Mouse (Mus musculus): Measurements from ENCODE around the gene Omt2b.
"Not testable (repeated sequence)": the region's sequence is repeated elsewhere in the genome, so short reads cannot be mapped to it uniquely, and the experiment has no call there.

Omt2b gene

DNA sequence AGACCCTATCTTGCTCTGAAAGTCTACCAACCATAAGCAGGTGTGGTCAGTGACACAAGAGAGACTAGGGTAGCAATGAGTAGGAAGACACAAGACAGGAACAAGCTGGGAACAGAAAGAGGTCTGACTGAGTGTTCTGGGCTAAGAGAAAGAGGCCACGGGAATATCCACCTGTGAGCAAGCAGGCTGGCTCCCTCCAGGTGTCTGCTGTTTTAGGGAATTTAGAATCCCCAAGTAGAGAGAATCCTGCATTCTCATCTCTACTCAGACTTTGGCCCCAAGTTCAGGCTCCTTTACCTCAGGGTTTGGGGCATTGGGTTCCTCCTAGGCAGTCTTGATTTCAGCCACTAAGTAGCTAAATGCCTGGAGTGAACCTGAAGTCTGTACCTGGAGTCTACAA, at the start of gene Omt2b:
Gene Omt2b (plus strand): TSS at position 301 of the 400 bp plus-strand sequence.
- not testable (repeated sequence) for DNase-seq (ENCODE audit: low spot score in 2 of 2)

DNA sequence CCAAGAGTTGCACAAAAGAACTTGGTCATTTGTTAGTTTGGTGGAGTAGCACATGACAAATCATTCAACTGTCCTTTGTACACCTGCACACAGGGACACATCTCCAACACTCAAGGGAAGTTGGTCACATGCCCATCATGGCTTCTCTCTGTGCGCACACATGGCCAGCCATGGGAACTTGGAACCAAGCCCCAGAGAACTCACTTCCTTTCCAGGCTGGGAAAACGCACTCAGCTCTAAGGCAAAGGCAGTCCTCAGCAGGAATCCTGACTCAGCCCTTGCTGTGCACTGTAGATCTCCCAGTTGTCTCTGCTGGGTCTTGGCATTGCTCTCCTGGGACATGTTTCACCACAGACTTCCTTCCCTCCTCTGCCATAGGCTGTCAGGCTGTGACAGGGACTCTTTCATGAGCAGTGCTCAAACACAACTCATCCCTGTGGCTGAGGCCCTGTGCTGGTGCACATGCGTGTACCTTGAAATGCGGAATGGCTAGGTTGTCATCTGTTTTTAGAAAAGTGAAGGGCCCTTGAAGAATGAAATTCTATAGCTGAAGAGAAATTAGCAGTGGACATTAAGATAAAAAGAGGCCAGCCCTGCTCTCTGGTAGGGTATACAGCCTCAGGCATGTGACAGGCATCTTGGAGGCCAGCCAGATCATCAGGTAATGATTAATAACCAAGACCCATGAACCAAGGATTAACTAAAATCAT, 45.2 kb upstream of the Omt2b start:
- DNase-seq (ENCODE audit: low spot score in 2 of 2): not testable (repeated sequence)

DNA sequence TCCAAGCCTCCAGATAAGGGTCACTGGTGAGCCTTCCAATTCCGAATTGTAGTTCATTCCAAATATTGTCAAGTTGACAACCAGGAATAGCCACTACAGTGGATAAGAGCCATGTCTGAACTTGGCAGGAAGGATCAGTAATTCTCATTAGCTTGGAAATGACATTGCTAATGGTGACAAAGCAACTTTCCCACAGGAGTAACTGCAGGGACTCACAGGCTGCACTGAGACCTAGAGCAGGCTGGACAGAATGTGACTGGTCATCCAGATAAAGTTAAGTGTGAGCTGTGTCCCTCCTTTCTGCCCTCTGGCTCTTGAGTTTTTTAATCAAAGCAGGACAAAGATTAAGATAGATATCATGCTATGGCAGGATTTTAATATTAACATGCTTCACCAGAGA, 38.3 kb upstream of the Omt2b start:
- not testable (repeated sequence) for DNase-seq (ENCODE audit: low spot score in 2 of 2)

DNA sequence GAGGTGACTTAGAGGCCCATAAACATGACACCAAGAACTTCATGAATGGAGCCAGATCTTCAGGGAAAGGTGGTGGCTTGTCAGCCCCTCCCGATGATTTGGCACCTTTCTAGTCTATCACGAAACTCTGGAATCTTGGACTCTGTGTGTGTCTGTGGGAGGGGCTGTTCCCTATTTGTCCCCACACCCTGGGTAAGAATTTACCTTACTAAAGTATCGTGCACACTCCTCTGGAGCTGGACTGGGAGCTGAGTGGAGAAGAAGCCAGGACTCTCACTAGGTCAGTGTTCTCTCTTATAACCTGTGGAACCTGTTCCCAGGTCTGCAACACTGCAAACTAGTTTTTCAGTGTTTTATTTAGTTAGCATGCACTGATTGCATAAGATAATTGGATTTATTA, 37.7 kb upstream of the Omt2b start, which contains the start of gene Gm10639:
Gene Gm10639 (plus strand): TSS at position 201 of the 400 bp plus-strand sequence.
- DNase-seq (ENCODE audit: low spot score in 2 of 2): not testable (repeated sequence)

DNA sequence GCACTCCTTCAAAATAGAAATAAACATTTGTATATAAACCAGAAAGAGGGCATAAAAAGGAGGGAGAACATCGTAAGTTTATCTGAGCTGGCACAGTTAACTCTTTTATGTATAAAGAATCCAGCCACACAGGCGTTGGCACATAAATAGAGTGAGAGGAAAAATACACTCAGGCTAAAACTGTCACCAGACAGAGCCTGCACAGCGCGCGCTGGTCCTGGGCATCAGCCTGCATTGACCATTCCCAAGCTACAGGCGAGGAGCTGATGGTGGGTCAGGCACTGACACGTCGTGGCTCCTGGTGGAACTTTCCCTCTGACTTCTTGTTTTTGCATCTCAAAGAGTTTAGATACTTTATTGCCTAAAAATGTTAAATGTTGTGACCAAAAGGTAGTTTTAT, 34.9 kb upstream of the Omt2b start:
- not testable (repeated sequence) for DNase-seq (ENCODE audit: low spot score in 2 of 2)

DNA sequence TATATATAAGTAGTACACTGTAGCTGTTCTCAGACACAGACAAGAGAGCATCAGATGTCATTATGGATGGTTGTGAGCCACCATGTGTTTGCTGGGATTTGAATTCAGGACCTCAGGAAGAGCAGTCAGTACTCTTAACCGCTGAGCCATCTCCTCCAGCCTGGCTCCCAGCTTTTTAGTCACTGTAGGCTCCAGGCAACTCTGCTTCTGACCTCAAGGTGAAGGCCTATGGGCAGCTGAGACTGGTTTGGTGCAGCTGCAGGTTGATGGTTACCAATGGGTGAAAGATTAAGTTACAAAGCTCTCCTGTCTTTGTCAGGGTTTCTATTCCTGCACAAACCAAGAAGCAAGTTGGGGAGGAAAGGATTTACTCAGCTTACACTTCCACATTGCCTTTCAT, 33.7 kb upstream of the Omt2b start:
- not testable (repeated sequence) for DNase-seq (ENCODE audit: low spot score in 2 of 2)

DNA sequence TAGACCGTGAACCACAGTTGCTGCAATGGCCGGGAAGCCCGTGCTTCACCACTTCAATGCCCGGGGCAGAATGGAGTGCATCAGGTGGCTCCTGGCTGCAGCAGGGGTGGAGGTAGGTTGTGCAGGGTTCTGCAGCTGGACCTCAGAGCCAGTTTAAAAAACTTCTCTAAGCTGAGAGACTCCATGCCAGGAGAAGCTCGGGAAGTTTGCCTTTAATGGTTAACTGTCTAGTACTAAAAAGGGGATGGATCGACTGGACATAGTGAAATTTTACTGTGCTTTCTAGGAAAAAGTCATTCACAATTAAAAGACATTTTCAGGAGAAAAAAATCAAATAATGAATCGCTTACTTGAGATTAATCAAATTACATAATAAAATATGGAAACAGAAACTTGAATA, 32.6 kb upstream of the Omt2b start:
- not testable (repeated sequence) for DNase-seq (ENCODE audit: low spot score in 2 of 2)

DNA sequence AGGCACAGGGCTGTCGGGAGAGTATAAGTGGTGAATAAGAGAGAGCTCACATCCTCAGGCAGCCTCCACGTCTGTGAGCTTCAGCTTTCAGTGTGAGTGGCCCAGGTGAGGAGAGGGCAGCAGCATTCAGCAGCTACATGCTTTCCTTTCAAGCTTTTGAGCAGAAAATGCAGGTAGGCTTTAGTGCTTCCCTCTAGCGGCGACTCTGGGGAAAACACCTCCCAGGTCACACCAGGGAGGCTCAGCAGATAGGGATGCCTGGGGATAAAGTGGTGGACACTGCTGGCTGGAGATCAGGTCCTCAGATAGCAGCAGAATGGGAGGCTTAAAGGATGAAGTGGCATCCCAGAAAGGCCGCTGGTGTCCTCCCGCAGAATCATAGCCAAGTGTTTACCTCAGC, 31.3 kb upstream of the Omt2b start:
- peak; percentile 26 to 44 for DNase-seq (ENCODE audit: low spot score in 2 of 2)

DNA sequence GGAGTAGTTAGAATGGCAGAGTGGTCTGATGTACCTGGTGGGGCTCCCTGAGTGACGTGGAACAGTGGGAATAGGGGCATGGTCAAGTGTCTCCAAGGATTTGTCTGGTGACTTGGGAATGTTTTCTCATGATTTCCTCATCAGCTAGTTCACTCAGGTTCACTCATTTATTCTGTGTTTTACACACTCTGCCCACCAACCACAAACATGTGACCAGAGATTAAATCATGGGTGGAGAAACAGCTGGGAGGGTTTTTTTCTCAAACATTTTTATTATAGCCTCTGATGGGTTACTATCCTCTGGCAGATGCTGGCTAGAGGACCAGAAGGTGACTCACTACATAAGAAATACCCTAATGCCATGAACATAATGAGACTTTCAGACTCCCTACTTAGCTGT, 29.2 kb upstream of the Omt2b start:
- DNase-seq (ENCODE audit: low spot score in 2 of 2): no peak

DNA sequence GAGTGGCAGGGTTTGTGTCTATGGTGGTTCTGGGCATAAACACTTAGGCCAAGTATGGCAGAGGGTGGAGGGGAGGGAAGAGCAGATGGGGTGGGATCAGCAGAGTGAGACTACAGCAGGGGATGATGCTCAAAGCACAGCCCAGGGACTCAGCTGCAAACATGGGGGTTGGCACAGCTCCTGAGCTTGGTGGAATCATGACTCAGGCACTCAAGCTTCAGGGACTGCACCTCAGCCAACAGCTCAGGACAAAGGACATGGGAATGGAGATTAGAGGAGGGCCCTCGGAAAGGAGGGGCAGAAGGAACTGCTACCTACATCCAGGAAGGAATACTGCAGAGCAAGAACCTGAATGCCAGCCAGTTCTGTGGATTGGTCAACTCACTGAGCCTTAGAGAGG, 28.2 kb upstream of the Omt2b start:
- not testable (repeated sequence) for DNase-seq (ENCODE audit: low spot score in 2 of 2)

DNA sequence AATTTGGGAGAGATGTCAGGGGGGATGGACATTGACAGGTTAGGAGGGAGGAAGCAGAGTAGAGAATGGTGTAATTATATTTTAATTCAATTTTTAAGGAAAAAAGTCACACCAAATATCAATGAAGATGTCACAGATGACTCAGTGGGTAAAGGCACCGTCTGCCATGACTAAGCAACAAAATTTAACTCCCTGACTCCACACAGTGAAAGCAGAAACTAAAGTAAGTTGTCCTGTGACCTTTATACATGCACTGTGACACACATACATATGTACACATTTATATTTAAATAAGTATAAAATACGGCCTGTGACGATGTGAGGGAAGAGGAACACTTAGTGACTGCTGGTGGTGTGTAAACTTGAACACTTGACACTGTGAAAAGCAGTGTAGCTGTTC, 19.3 kb upstream of the Omt2b start:
- DNase-seq (ENCODE audit: low spot score in 2 of 2): not testable (repeated sequence)

DNA sequence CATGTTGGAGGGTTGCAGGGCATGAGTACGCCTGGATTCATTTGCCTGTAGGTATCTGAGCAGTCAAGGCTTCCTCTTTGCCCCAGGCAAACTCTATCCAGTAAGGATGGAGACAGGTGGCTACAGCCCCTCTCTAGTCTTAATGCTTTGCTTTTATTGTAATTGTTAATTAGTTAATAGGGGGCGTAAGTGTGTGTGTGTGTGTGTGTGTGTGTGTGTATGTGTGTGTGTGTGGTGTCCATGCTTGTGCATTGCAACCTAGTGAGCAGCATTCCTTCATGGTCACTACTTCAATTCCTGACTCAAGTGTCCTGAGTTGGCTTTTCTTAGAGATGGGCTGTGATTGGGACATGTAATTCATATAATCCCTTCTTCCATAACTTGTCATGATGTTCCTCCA, 12.7 kb upstream of the Omt2b start, which contains the start of gene Omt2a:
Gene Omt2a (minus strand): TSS at position 101 of the 400 bp plus-strand sequence.
- DNase-seq (ENCODE audit: low spot score in 2 of 2): no peak

DNA sequence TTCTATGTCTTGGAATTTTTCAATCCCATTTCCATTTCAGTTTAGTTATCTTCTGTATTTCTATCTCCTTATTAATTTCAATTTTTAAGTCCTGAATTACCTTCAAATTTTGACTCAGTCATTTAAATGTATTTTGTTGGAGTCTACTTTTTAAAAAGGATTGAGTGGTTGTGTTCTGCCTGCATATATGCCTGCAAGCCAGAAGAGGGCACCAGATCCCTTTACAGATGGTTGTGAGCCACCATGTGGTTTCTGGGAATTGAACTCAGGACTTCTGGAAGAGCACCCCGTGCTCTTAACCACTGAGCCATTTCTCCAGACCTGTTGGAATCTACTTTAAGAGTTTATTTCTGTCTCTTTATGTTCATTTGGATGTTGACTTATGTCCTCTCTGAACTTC, 7.9 kb upstream of the Omt2b start:
- peak in 1 of 2 experiments; percentile 3 for DNase-seq (ENCODE audit: low spot score in 2 of 2)

DNA sequence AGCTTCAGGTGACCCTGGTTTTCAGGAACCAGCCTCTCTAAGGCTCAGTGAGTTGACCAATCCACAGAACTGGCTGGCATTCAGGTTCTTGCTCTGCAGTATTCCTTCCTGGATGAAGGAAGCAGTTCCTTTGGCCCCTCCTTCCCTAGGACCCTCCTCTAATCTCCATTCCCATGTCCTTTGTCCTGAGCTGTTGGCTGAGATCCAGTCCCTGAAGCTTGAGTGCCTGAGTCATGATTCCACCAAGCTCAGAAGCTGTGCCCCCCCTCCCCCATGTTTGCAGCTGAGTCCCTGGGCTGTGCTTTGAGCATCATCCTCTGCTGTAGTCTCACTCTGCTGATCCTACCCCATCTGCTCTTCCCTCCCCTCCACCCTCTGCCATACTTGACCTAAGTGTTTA, 9.7 kb downstream of the Omt2b start:
- DNase-seq (ENCODE audit: low spot score in 2 of 2): not testable (repeated sequence)

DNA sequence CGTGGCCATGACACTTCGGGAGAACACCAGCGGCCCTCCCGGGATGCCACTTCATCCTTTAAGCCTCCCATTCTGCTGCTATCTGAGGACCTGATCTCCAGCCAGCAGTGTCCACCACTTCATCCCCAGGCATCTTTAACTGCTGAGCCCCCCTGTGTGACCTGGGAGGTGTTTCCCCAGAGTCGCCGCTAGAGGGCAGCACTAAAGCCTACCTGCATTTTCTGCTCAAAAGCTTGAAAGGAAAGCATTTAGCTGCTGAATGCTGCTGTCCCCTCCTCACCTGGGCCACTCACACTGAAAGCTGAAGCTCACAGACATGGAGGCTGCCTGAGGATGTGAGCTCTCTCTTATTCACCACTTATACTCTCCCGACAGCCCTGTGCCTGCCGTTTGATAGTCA, 12.9 kb downstream of the Omt2b start:
- peak; percentile 13 to 36 for DNase-seq (ENCODE audit: low spot score in 2 of 2)

DNA sequence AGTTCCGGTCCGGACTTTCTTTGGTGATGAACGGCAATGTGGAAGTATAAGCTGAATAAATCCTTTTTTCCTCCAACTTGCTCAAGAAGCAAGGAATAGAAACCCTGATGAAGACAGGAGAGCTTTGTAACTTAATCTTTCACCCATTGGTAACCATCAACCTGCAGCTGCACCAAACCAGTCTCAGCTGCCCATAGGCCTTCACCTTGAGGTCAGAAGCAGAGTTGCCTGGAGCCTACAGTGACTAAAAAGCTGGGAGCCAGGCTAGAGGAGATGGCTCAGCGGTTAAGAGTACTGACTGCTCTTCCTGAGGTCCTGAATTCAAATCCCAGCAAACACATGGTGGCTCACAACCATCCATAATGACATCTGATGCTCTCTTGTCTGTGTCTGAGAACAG, 15.1 kb downstream of the Omt2b start:
- DNase-seq (ENCODE audit: low spot score in 2 of 2): not testable (repeated sequence)

DNA sequence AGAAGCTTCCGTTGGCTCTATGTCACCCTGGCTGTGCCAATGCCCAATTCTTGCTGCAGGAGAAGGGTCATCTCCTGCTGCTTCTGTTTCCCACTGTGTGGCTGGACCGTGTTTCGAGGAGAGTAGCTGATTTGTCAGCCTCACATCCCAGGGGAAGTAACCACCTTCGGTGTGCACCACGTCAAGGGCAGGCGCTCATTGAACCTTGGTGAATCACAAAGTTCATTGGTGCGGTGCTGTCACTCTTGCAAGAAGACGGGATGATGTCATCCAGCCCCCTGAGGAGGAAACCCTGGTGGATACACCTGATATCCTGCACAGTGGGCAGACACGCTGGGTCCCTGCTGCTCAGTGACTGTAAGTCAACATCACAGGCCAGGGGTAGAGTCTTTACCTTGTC, 15.7 kb downstream of the Omt2b start:
- not testable (repeated sequence) for DNase-seq (ENCODE audit: low spot score in 2 of 2)

DNA sequence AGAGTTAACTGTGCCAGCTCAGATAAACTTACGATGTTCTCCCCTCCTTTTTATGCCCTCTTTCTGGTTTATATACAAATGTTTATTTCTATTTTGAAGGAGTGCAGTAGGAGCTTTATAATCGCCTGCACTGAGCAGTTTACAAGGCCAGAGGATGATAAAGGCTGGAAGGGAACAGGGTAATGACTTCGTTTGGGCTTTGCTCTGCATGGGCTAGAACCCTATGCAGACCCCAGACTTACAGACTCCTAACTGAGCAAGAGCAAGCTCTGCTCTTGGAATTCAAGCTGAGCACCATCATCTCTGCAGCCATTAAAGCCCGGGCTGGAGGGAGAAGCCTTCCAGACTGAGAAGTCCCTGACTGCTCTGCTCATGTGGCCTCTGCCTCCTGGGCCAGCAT, 17.8 kb downstream of the Omt2b start:
- DNase-seq (ENCODE audit: low spot score in 2 of 2): not testable (repeated sequence)

DNA sequence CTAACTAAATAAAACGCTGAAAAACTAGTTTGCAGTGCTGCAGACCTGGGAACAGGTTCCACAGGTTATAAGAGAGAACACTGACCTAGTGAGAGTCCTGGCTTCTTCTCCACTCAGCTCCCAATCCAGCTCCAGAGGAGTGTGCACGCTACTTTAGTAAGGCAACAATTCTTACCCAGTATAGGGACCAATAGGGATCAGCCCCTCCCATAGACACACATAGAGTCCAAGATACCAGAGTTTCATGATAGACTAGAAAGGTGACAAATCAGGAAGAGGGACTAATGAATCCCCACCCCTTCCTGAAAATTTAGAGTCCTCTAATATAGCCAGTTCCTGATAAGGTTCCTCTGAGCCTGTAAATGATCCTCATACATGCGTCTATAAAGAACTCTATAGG, 19.6 kb downstream of the Omt2b start:
- no peak for DNase-seq (ENCODE audit: low spot score in 2 of 2)

DNA sequence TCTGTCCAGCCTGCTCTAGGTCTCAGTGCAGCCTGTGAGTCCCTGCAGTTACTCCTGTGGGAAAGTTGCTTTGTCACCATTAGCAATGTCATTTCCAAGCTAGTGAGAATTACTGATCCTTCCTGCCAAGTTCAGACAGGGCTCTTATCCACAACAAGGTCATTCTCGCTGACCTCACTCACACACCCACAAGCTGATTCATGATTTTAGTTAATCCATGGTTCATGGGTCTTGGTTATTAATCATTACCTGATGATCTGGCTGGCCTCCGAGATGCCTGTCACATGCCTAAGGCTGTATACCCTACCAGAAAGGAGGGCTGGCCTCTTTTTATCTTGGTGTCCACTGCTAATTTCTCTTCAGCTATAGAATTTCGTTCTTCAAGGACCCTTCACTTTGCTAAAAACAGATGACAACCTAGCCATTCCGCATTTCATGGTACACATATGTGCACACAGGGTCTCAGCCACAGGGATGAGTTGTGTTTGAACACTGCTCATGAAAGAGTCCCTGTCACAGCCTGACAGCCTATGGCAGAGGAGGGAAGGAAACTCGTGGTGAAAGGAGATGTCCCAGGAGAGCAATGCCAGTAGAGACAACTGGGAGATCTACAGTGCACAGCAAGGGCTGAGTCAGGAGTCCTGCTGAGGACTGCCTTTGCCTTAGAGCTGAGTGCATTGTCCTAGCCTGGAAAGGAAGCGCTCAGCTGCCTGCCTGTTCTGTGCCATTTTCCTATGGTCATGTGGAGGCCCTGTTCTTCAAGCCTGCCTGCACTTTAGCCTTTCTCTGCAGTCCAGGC, 21.0 kb downstream of the Omt2b start:
- DNase-seq (ENCODE audit: low spot score in 2 of 2): not testable (repeated sequence)

DNA sequence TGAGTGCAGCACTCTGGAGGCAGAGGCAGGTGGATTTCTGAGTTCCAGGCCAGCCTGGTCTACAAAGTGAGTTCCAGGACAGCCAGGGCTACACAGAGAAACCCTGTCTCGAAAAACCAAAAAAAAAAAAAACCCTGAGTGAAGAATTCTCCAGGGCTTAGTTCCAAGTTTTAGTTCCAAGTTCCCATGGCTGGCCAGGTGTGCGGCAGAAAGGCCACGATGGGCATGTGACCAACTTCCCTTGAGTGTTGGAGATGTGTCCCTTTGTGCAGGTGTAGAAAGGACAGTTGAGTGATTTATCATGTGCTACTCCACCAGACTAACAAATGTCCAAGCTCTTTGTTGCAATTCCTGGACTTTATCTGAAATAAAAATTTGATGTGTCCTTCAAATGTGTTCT, 21.8 kb downstream of the Omt2b start:
- DNase-seq (ENCODE audit: low spot score in 2 of 2): not testable (repeated sequence)

DNA sequence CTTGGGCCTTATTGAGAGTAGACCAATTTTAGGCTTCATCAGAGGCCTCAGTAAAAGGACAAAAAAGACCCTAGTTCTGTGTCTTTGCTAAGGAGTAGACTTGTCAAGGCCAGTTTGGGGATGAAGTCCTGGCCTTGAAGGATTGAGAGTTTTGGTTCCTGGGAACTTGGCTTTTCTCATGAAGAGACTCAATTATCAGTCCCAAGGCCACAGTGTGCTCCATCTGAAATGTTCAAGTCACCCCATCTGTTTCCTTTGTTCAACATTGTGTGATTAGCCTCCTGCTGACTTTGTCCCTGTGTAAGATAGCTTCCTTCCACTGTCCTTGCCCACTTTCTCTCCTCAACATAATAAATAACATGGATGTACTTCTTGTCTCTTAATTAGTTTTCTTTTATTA, 22.6 kb downstream of the Omt2b start:
- not testable (repeated sequence) for DNase-seq (ENCODE audit: low spot score in 2 of 2)

Measured in right cerebral cortex, adult 2 months (tissue).